Mouse (Mus musculus) thymus, adult 2 months (tissue): ENCODE data around the gene Adgrl1. TPM values are rescaled to one million over a fixed set of nuclear protein-coding genes. Genes with fewer than 3 reads are reported as not detected.

ENCODE experiments used
- DNase-seq: peaks from one replicate; pipeline ENCODE4 v3.0.0; 2021
- H3K27ac ChIP-seq: fragments of 200-500 bp; 2 replicates; pipeline ENCODE4 v1.5.1; 2012; ENCODE audit warnings: low read length, control low read depth; ENCODE audit not compliant: control insufficient read depth, insufficient read depth
- H3K27me3 ChIP-seq: fragments of 200-500 bp; 2 replicates; pipeline ENCODE4 v1.6.1; 2012; ENCODE audit warnings: mild to moderate bottlenecking, low read length, moderate library complexity, mixed read lengths; ENCODE audit not compliant: control insufficient read depth, insufficient read depth
- H3K36me3 ChIP-seq: fragments of 200-500 bp; 2 replicates; pipeline ENCODE4 v1.6.1; 2012; ENCODE audit warnings: mild to moderate bottlenecking, low read length, moderate library complexity; ENCODE audit not compliant: control insufficient read depth, insufficient read depth
- H3K4me1 ChIP-seq: fragments of 200-500 bp; replicated peaks from 2 replicates; pipeline ENCODE4 v1.6.1; 2012; ENCODE audit warnings: low read length; ENCODE audit not compliant: control insufficient read depth, insufficient read depth
- H3K4me3 ChIP-seq: fragments of 200-500 bp; 2 replicates; pipeline ENCODE4 v1.5.1; 2012; ENCODE audit warnings: mild to moderate bottlenecking, low read length, control low read depth, moderate library complexity; ENCODE audit not compliant: control insufficient read depth, insufficient read depth
- CTCF ChIP-seq: fragments of 200-500 bp; IDR thresholded peaks from 2 replicates; pipeline ENCODE4 v1.5.1; 2012; ENCODE audit warnings: mild to moderate bottlenecking, control low read depth, low read length, moderate library complexity, borderline replicate concordance; ENCODE audit not compliant: control insufficient read depth, poor library complexity, insufficient read depth; ENCODE audit errors: extremely low read depth
- POLR2A ChIP-seq: fragments of 200-500 bp; IDR thresholded peaks from 2 replicates; pipeline ENCODE4 v1.6.1; 2012; ENCODE audit warnings: mild to moderate bottlenecking, low read length, control low read depth, moderate library complexity; ENCODE audit not compliant: control insufficient read depth, poor library complexity, insufficient read depth; ENCODE audit errors: extremely low read depth
- WGBS: fragments of 180-500 bp; shearing (Covaris S2); methylation state at CpG from one replicate; pipeline ENCODE4 v1.1.7; 2018; 5-methylcytosine and 5-hydroxymethylcytosine counted together
- polyA plus RNA-seq: library from polyadenylated mRNA; depleted of rRNA; stranded (reverse); fragments of >200 nt; gene quantifications from 2 replicates; pipeline ENCODE4 v1.2.3, GENCODE M21; 2012

Adgrl1 gene
- polyA plus RNA-seq, 1 experiment = 170 TPM

DNA sequence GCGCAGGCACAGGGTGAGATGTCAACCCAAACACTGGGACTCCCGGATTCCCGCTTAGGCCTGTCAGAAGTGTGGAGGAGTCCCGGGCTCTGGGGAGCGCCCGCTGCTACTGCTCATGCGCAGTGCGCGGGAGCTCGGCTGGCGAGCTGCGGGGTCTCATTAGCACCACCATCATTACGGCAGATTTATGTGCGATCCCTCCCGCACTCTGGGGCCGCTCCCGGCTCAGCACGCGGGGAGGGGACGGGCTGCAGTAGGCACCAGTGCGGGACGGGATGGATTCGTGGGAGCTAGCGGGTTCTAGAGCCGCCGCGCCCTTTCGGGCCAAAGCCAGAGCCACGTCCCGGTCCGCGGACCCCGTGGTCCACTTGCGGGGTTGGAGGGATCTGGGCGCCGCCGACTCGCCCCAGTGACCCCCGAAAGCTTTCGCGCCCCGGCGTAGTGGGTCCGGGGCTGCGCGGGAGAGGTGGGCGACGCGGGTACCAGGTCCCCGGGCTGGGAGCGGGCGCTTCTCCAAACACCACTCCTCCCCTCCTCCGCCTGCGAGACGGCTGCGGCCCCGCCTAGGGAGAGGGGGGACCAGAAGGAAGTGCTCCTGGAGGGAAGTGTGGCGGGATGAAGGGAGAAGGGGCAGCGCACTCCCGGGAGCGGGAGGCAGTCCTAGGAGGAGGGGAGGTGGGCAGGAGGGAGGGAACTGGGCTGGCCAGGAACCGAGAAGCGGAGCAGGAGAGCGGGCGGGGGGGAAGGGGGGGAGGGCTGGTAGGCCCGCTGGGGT lies 24.8 kb upstream of the Adgrl1 start:
- Histone ChIP-seq H3K27ac (no peak overlapping the region), H3K4me3 (no peak overlapping the region; the same call in 1 of the 2 replicates), H3K36me3 (no peaks in the 10 kb centered on the region), H3K4me1 (peaks cover 3% of the 10 kb centered on the region; the same call in 1 of the 2 replicates), H3K27me3 (peaks cover 30% of the 10 kb centered on the region)
- TF ChIP-seq POLR2A = no peak
- TF ChIP-seq CTCF = no peak
- WGBS = 3% methylated on average over 61 of the region's 66 CpGs
- no peak for DNase-seq

GRCm38 (mm10) chr8:83875656-83876040 lies 24.3 kb upstream of the Adgrl1 start:
- Histone ChIP-seq H3K27ac (no peak overlapping the region), H3K27me3 (peaks cover 30% of the 10 kb centered on the region), H3K36me3 (no peaks in the 10 kb centered on the region), H3K4me1 (peaks cover 3% of the 10 kb centered on the region; the same call in 1 of the 2 replicates), H3K4me3 (no peak overlapping the region)
- WGBS = 9% methylated on average over 8 of the region's 11 CpGs
- TF ChIP-seq POLR2A (no peak), CTCF (no peak)
- no peak for DNase-seq

DNA sequence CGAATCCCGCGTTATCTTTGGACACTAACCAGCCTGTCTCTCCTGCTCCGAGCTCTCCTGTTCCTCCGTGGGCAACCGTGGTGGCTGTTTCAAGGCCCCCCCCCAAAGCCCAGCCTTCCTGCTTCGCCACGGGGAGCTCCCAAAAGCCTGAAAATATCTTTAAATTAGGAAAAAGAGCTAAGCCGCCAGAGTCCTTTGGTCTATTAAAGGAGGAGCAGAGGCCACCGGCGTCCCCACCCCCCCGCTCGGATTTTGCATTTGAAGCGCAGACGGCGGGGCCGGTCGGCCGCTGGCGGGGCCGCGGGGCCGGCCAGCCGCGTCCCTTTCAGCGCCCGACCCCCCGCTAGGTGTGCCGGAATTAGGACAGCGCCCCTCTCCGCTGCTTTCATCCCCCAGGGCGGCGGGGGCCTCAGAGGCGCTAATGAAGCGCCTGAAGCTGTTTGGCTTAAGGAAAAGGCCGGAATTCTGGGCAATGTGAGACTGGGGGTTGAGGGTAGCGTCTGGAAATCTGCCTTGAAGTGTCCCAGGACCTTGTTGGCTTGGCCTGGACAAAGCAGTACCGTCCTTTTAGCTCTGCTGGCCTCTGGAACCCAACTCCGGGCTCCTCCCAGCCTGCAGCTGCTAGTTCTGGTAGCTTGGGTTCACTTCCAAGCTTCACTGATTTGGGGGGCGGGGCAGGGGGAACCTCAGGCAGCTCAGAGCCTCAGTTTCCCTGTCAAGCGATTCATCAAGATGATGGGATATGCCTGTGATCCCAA lies 23.6 kb upstream of the Adgrl1 start:
- no peak for DNase-seq
- TF ChIP-seq POLR2A = no peak
- TF ChIP-seq CTCF = no peak
- H3K36me3 ChIP-seq = no peaks in the 10 kb centered on the region
- H3K27me3 ChIP-seq = peaks cover 30% of the 10 kb centered on the region
- no peak overlapping the region for H3K4me3 ChIP-seq
- 7% methylated on average over 41 of the region's 41 CpGs for WGBS
- no peak overlapping the region for H3K27ac ChIP-seq
- peaks cover 3% of the 10 kb centered on the region; the same call in 1 of the 2 replicates for H3K4me1 ChIP-seq

DNA sequence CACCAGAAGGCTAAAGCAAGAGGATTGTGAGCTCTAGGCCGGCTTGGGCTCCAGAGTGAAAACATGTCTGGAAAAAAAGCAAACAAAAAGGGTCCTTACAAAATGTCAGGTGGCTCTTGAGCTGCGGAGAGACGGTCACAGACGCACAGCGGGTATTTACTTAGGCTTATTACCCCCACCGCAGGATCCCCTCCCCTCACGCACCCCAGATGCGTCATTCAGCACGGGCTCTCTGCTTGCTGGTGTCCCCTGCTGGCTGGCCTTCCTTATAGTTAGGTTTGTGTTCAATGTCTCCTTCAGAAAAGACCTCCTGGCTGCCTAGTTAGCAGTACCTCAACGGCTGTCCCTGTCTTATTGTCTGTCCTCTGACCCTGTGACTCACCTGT lies 23.1 kb upstream of the Adgrl1 start:
- Histone ChIP-seq H3K4me1 (peaks cover 3% of the 10 kb centered on the region; the same call in 1 of the 2 replicates), H3K27me3 (peaks cover 30% of the 10 kb centered on the region), H3K4me3 (no peak overlapping the region), H3K27ac (no peak overlapping the region), H3K36me3 (no peaks in the 10 kb centered on the region)
- 14% methylated on average over 10 of the region's 10 CpGs for WGBS
- DNase-seq = no peak
- TF ChIP-seq CTCF (no peak), POLR2A (no peak)

DNA sequence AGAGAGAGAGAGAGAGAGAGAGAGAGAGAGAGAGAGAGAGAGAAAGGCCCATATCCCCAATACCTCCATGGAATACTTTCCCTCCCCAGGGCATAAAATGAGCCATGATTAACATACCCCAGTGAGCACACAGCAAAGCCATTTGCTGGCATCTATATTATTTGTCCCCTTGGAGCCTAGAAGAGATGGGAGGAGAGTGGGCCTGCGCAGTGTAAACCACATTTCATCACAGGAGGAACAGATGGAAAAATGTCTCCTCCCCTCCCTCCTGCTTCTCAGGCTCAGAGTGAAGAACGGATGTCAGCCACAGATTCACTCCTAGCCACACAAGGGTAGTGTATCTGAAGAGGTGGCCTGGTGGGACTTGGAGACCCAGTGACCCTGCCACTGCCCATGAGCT lies 11.5 kb upstream of the Adgrl1 start:
- no peaks in the 10 kb centered on the region for H3K27me3 ChIP-seq
- H3K4me1 ChIP-seq = no peaks in the 10 kb centered on the region
- no peak overlapping the region for H3K4me3 ChIP-seq
- TF ChIP-seq POLR2A = no peak
- no peak for TF ChIP-seq CTCF
- 88% methylated on average over 2 of the region's 2 CpGs for WGBS
- H3K27ac ChIP-seq = no peak overlapping the region
- H3K36me3 ChIP-seq = no peaks in the 10 kb centered on the region
- no peak for DNase-seq

- no peak overlapping the region for H3K27ac ChIP-seq
- no peak overlapping the region for H3K4me3 ChIP-seq
- TF ChIP-seq POLR2A (no peak), CTCF (no peak)
- WGBS = 66% methylated on average over 4 of the region's 4 CpGs
- H3K36me3 ChIP-seq = no peaks in the 10 kb centered on the region
- H3K4me1 ChIP-seq = no peaks in the 10 kb centered on the region; the same call in 1 of the 2 replicates
- no peak for DNase-seq
- no peaks in the 10 kb centered on the region for H3K27me3 ChIP-seq
These were observed 7.8 kb upstream of the Adgrl1 start for GRCm38 (mm10) chr8:83892061-83892460.
